Mouse (Mus musculus) lung, adult 18-20 months (tissue): ENCODE measurements around the gene Vmn1r124.
"Not testable (repeated sequence)": the region's sequence is repeated elsewhere in the genome, so short reads cannot be mapped to it uniquely, and the experiment has no call there.

Experiments used
- DNase-seq, 2 experiments: peaks; one replicate each; pipeline ENCODE4 v3.0.0; 2022; ENCODE audit warnings: mixed read lengths in 2 of 2

Vmn1r124 gene

DNA sequence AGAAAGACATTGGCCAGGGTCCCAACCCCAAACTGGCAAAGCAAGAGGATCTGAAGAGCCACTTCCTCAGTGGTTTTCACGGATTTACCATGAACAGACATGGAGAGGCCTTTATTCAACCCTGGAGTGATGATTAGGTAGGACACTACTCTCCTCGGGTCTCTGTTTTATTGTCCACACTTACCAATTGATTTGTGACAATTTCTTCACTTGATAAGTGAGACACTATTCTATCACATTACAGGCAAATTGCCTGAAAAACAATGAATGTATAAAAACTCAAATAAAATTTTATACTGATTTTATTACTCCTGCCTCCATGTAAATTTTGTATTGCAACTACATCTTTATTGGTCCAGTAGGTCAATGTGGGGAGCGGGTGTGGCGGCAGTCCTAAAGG is at the start of gene Vmn1r124:
TSS of gene Vmn1r124 (minus strand) at position 101 of the 400 bp plus-strand sequence.
- not testable (repeated sequence) for DNase-seq

DNA sequence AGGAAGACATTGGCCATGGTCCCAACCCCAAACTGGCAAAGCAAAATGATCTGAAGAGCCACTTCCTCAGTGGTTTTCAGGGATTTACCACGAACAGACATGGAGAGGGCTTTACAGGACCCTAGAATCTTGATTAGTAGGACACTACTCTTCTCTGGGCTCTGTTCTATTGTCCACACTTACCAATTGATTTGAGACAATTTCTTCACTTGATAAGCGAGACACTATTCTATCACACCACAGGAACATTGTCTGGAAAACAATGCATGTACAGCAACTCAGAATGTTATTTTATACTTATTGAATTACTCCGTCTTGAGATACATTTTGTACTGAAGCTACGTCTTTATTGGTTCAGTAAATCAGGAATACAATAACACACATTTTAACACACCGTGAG is 41.0 kb upstream of the Vmn1r124 start, which contains the start of gene Vmn1r126:
TSS of gene Vmn1r126 (minus strand) at position 101 of the 400 bp plus-strand sequence.
- not testable (repeated sequence) for DNase-seq

DNA sequence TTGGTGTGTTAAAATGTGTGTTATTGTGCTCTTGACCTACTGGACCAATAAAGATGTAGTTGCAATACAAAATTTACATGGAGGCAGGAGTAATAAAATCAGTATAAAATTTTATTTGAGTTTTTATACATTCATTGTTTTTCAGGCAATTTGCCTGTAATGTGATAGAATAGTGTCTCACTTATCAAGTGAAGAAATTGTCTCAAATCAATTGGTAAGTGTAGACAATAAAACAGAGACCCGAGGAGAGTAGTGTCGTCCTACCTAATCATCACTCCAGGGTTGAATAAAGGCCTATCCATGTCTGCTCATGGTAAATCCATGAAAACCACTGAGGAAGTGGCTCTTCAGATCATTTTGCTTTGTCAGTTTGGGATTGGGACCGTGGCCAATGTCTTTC is 11.5 kb upstream of the Vmn1r124 start, which contains the start of gene Vmn1r125:
TSS of gene Vmn1r125 (plus strand) at position 301 of the 400 bp plus-strand sequence.
- DNase-seq: not testable (repeated sequence)
